Mouse (Mus musculus): Measurements from ENCODE around the gene Pdcd1. TPM values are rescaled to one million over a fixed set of nuclear protein-coding genes. Genes with fewer than 3 reads are reported as not detected.

The Pdcd1 gene
- 1 to 10 TPM; 6.3 to 7.7 TPM for total RNA-seq (2023)

GRCm38 (mm10) chr1:94052373-94052772, at the start of gene Pdcd1:
Pdcd1 (minus strand) TSS chr1:94052553.

GRCm38 (mm10) chr1:94020151-94020550, 32.2 kb downstream of the Pdcd1 start, which contains the start of gene Neu4:
Neu4 (plus strand) TSS chr1:94020451.

GRCm38 (mm10) chr1:93990209-93990608, 62.1 kb downstream of the Pdcd1 start, which contains the start of gene Gal3st2c:
Gal3st2c (plus strand) TSS chr1:93990509.

Other genes starting within 250 kb of the Pdcd1 start
- 10 to 100 TPM; 31.4 to 37.4 TPM for gene Ing5, start 248.6 kb downstream of the Pdcd1 start, total RNA-seq (2023)
- 10 to 100 TPM; 35.9 to 39.5 TPM for gene D2hgdh, start 227.6 kb downstream of the Pdcd1 start, total RNA-seq (2023)
- 1 to 10 TPM in 1 of 2 experiments, under 1 TPM in 1; 0.87 to 3.2 TPM for gene Gal3st2, start 191.2 kb downstream of the Pdcd1 start, total RNA-seq (2023)
- gene Gal3st2b, start 134.2 kb downstream of the Pdcd1 start, total RNA-seq (2023): 1 to 10 TPM in 1 of 2 experiments, under 1 TPM in 1; 0.89 to 1.3 TPM
- under 1 TPM; 0.15 TPM for gene Gal3st2c, start 62.0 kb downstream of the Pdcd1 start, total RNA-seq (2023)
- not detected for gene Neu4, start 32.1 kb downstream of the Pdcd1 start, total RNA-seq (2023)